In genomic region chr3:53785201-53785600, GRCm38 (mm10) we compare ENCODE assay signal across 38 mouse cellular contexts. TPM values are rescaled to one million over a fixed set of nuclear protein-coding genes. Genes with fewer than 3 reads are reported as not detected.
DNase-seq lines count a peak whose midpoint lies in the region; ATAC-seq and TF ChIP-seq lines count a peak whose summit lies in the region.
"Had no signal": no experiment of that assay in that cellular context is flagged by ENCODE, and none has a peak within 500 bp of the region (broad histone marks: within the 10 kb centered on the region; RNA-seq: fewer than 3 reads in every experiment).

No protein-coding gene starts in this region.

- TF ChIP-seq CTCF in gastrocnemius, adult 2 months (IDR thresholded peaks at IDR 0.05), result no peak

- H3K27ac ChIP-seq in gastrocnemius, adult 2 months, result peak overlapping the region; percentile 35; the same call in 1 of the 2 replicates
- H3K27ac ChIP-seq in kidney, embryonic 16.5 days (ENCODE audit: low read length), result no peak overlapping the region
- H3K27ac ChIP-seq in lung, embryonic 16.5 days (ENCODE audit: low read length), result no peak overlapping the region
- H3K27ac ChIP-seq: embryonic facial prominence, embryonic 10.5 days; embryonic facial prominence, embryonic 13.5 days; forebrain, embryonic 10.5 days; forebrain, embryonic 13.5 days; heart, embryonic 15.5 days; hindbrain, embryonic 14.5 days; hindbrain, postnatal 0 days had no signal

- no peaks in the 10 kb centered on the region for H3K9me3 ChIP-seq in kidney, embryonic 16.5 days (ENCODE audit: low read length)
- no peaks in the 10 kb centered on the region for H3K9me3 ChIP-seq in lung, embryonic 16.5 days (ENCODE audit: control insufficient read depth, low read length)
- H3K9me3 ChIP-seq: embryonic facial prominence, embryonic 10.5 days; embryonic facial prominence, embryonic 13.5 days; forebrain, embryonic 10.5 days; forebrain, embryonic 13.5 days; heart, embryonic 12.5 days; heart, embryonic 15.5 days had no signal

- H3K9ac ChIP-seq in kidney, embryonic 16.5 days (replicated peaks; ENCODE audit: low read length), result no peak overlapping the region
- no peak overlapping the region for H3K9ac ChIP-seq in lung, embryonic 16.5 days (ENCODE audit: low read length)
- H3K9ac ChIP-seq: embryonic facial prominence, embryonic 13.5 days; forebrain, embryonic 13.5 days; heart, embryonic 12.5 days; heart, embryonic 15.5 days; hindbrain, embryonic 14.5 days had no signal

- no peak overlapping the region for H3K4me3 ChIP-seq in gastrocnemius, adult 2 months
- H3K4me3 ChIP-seq in kidney, embryonic 16.5 days (ENCODE audit: low read length), result no peak overlapping the region
- no peak overlapping the region for H3K4me3 ChIP-seq in lung, embryonic 16.5 days (ENCODE audit: low read length)
- H3K4me3 ChIP-seq: embryonic facial prominence, embryonic 10.5 days; embryonic facial prominence, embryonic 13.5 days; erythroblast, embryonic 14.5 days; forebrain, embryonic 10.5 days; forebrain, embryonic 13.5 days; heart, embryonic 12.5 days; heart, embryonic 15.5 days had no signal

- DNase-seq in gastrocnemius, adult 2 months, result peak; percentile 34
- DNase-seq in gastrocnemius, postnatal 14 days, result no peak
- DNase-seq in kidney, postnatal 14 days, result peak; percentile 2
- no peak for DNase-seq in lung, postnatal 4 days
- DNase-seq in fat pad, adult 2 months (ENCODE audit: extremely low read depth, low read depth, low spot score), result peak; percentile 62
- DNase-seq in thymus, postnatal 14 days, result no peak
- DNase-seq: adrenal gland, adult 2 months; adrenal gland, postnatal 14 days; B cell, adult 2 months; cerebellum, adult 11 months; cerebellum, adult 2 months; cerebellum, adult 9-11 months; cerebellum, postnatal 25 days; embryo, embryonic 11 days; heart, postnatal 10 days; heart, postnatal 4 days had no signal

- no peak overlapping the region for H3K4me2 ChIP-seq in kidney, embryonic 16.5 days (replicated peaks; ENCODE audit: low read depth, low read length)
- no peak overlapping the region for H3K4me2 ChIP-seq in lung, embryonic 16.5 days (ENCODE audit: low read depth, low read length)
- H3K4me2 ChIP-seq: embryonic facial prominence, embryonic 13.5 days; forebrain, embryonic 13.5 days; heart, embryonic 12.5 days; heart, embryonic 15.5 days; hindbrain, embryonic 14.5 days had no signal

- H3K36me3 ChIP-seq in kidney, embryonic 16.5 days (ENCODE audit: insufficient read depth, low read length), result no peaks in the 10 kb centered on the region
- no peaks in the 10 kb centered on the region for H3K36me3 ChIP-seq in lung, embryonic 16.5 days (ENCODE audit: control insufficient read depth, insufficient read depth, low read length)
- H3K36me3 ChIP-seq: embryonic facial prominence, embryonic 10.5 days; embryonic facial prominence, embryonic 13.5 days; forebrain, embryonic 10.5 days; G1E; heart, embryonic 12.5 days; heart, embryonic 15.5 days had no signal

- 48% methylated on average over 3 of the region's 3 CpGs for WGBS in kidney, embryonic 16.5 days
- 42% methylated on average over 3 of the region's 3 CpGs for WGBS in lung, embryonic 16.5 days

- intact Hi-C loops in gastrocnemius, adult 2 months (cut with DNase I), result no loop called here
- intact Hi-C loops in gastrocnemius, postnatal 14 days (cut with DNase I; ENCODE audit: low total_unique reads), result no loop called here

- no peaks in the 10 kb centered on the region for H3K27me3 ChIP-seq in kidney, embryonic 16.5 days (ENCODE audit: insufficient read depth, low read length)
- H3K27me3 ChIP-seq in lung, embryonic 16.5 days (ENCODE audit: control insufficient read depth, insufficient read depth, low read depth, low read length), result no peaks in the 10 kb centered on the region
- H3K27me3 ChIP-seq: CH12.LX; embryonic facial prominence, embryonic 13.5 days; forebrain, embryonic 13.5 days; heart, embryonic 12.5 days; heart, embryonic 15.5 days had no signal

- ATAC-seq in kidney, embryonic 16.5 days (ENCODE audit: low FRiP score, low TSS enrichment), result no peak
- peak; percentile 36 for ATAC-seq in lung, embryonic 16.5 days (ENCODE audit: low read depth)
- ATAC-seq: forebrain, embryonic 13.5 days; forebrain, embryonic 16.5 days; hindbrain, postnatal 0 days; inflammation-experienced regulatory T-cells, adult 6 months; Patski had no signal

- H3K4me1 ChIP-seq in kidney, embryonic 16.5 days (ENCODE audit: insufficient read depth, low read length), result no peaks in the 10 kb centered on the region
- no peaks in the 10 kb centered on the region for H3K4me1 ChIP-seq in lung, embryonic 16.5 days (replicated peaks; ENCODE audit: control insufficient read depth, insufficient read depth, low read length)
- H3K4me1 ChIP-seq: embryonic facial prominence, embryonic 10.5 days; embryonic facial prominence, embryonic 13.5 days; forebrain, embryonic 10.5 days; forebrain, embryonic 13.5 days; heart, embryonic 12.5 days; heart, embryonic 15.5 days had no signal

RNA-seq across cellular contexts. Expression of gene Gm10985, which starts 59.7 kb away (rescaled TPM):
- total RNA-seq in gastrocnemius, adult 2 months (2021), result not detected
- not detected for total RNA-seq in gastrocnemius, postnatal 14 days (2021)
- polyA plus RNA-seq in kidney, embryonic 16.5 days (2015; fragmentation: Nextera tagmentation; extraction: Ambion mirVana), result not detected in 2 replicates
- polyA plus RNA-seq in lung, embryonic 16.5 days (2015; fragmentation: Nextera tagmentation; extraction: Ambion mirVana), result not detected in 2 replicates
- total RNA-seq: adrenal gland, adult 2 months; adrenal gland, postnatal 14 days; adrenal gland, postnatal 4 days; CH12.LX; common myeloid progenitor, adult 5-6 weeks; G1E; gastrocnemius, adult 8-10 months; gastrocnemius, postnatal 36 days; heart, adult 18-20 months; heart, postnatal 10 days; heart, postnatal 4 days; hindbrain, postnatal 0 days had no signal
- polyA plus RNA-seq: adrenal gland, adult 2 months; cerebellum, adult 2 months; embryonic facial prominence, embryonic 10.5 days; embryonic facial prominence, embryonic 13.5 days; erythroblast, embryonic 14.5 days; forebrain, embryonic 10.5 days; forebrain, embryonic 13.5 days; forebrain, embryonic 16.5 days; G1E; heart, embryonic 12.5 days; heart, embryonic 15.5 days; hindbrain, embryonic 11.5 days; hindbrain, embryonic 14.5 days; hindbrain, postnatal 0 days; inflammation-experienced regulatory T-cells, adult 6 months; Patski had no signal

Comparison
In these comparisons a context has a peak if more than half of its experiments do, and no peak if none do; other contexts are left out.
1. DNase-seq: peak in gastrocnemius, adult 2 months (single experiment), kidney, postnatal 14 days (single experiment) and fat pad, adult 2 months (single experiment); none in gastrocnemius, postnatal 14 days (single experiment), lung, postnatal 4 days (0 of 2) and thymus, postnatal 14 days (single experiment).